Mouse (Mus musculus) liver, adult 2 months (tissue): ENCODE data around the gene Mrpl37. TPM values are rescaled to one million over a fixed set of nuclear protein-coding genes. Genes with fewer than 3 reads are reported as not detected.

ENCODE experiments used
- DNase-seq: peaks from one replicate; pipeline ENCODE4 v3.0.0-alpha.2; 2011; ENCODE audit warnings: low read depth, low spot score; ENCODE audit errors: extremely low read depth
- H3K27ac ChIP-seq: fragments of 200-500 bp; replicated peaks from 2 replicates; pipeline ENCODE4 v1.5.1; 2012; ENCODE audit warnings: low read depth, mild to moderate bottlenecking, control low read depth, inconsistent platforms, low read length; ENCODE audit not compliant: insufficient read depth
- H3K27me3 ChIP-seq: fragments of 200-500 bp; 2 replicates; pipeline ENCODE4 v1.6.1; 2012; ENCODE audit warnings: mild to moderate bottlenecking, moderate library complexity, low read length, inconsistent platforms; ENCODE audit not compliant: control insufficient read depth, insufficient read depth
- H3K36me3 ChIP-seq: fragments of 200-500 bp; 2 replicates; pipeline ENCODE4 v1.6.1; 2012; ENCODE audit warnings: low read length, inconsistent platforms; ENCODE audit not compliant: control insufficient read depth, insufficient read depth
- H3K4me1 ChIP-seq: fragments of 200-500 bp; 2 replicates; pipeline ENCODE4 v1.6.1; 2011; ENCODE audit warnings: low read length; ENCODE audit not compliant: control insufficient read depth, insufficient read depth
- H3K4me3 ChIP-seq: fragments of 200-500 bp; 2 replicates; pipeline ENCODE4 v1.5.1; 2011; ENCODE audit warnings: low read depth, mild to moderate bottlenecking, control low read depth, low read length, moderate library complexity; ENCODE audit not compliant: insufficient read depth
- H3K79me2 ChIP-seq: fragments of 200-500 bp; 2 replicates; pipeline ENCODE4 v1.6.1; 2012; ENCODE audit warnings: inconsistent platforms, mild to moderate bottlenecking, low read length, moderate library complexity; ENCODE audit not compliant: control insufficient read depth, insufficient read depth
- H3K9ac ChIP-seq: fragments of 200-500 bp; 2 replicates; pipeline ENCODE4 v1.6.1; 2012; ENCODE audit warnings: low read depth, mild to moderate bottlenecking, control low read depth, inconsistent platforms, low read length
- CTCF ChIP-seq: fragments of 200-500 bp; IDR thresholded peaks from 2 replicates; pipeline ENCODE4 v1.5.1; 2011; ENCODE audit warnings: low read depth, low read length, control low read depth
- POLR2A ChIP-seq: fragments of 200-500 bp; IDR thresholded peaks from 2 replicates; pipeline ENCODE4 v1.6.1; 2011; ENCODE audit warnings: low read length, control low read depth; ENCODE audit not compliant: insufficient read depth; ENCODE audit errors: extremely low read depth
- WGBS: fragments of 180-500 bp; shearing (Covaris S2); methylation state at CpG from one replicate; pipeline ENCODE4 v1.1.7; 2018; 5-methylcytosine and 5-hydroxymethylcytosine counted together
- polyA plus RNA-seq: library from polyadenylated mRNA; depleted of rRNA; stranded (reverse); fragments of >200 nt; gene quantifications from 2 replicates; pipeline ENCODE4 v1.2.3, GENCODE M21; 2012
- total RNA-seq: library from RNA; depleted of rRNA; stranded (reverse); fragments of >200 nt; gene quantifications from 2 replicates; pipeline ENCODE4 v1.2.3, GENCODE M21; 2014

Gene Mrpl37
- total and polyA plus RNA-seq, 2 experiments: 16.7 to 51.9 TPM

GRCm38 (mm10) chr4:107094484-107095187 is 28.0 kb upstream of the Mrpl37 start:
- Histone ChIP-seq H3K79me2 (no peaks in the 10 kb centered on the region), H3K9ac (no peak overlapping the region), H3K4me1 (no peaks in the 10 kb centered on the region), H3K36me3 (no peaks in the 10 kb centered on the region), H3K27ac (no peak overlapping the region), H3K27me3 (no peaks in the 10 kb centered on the region), H3K4me3 (no peak overlapping the region)
- TF ChIP-seq CTCF: no peak
- TF ChIP-seq POLR2A: no peak
- DNase-seq: no peak
- 83% methylated on average over 16 of the region's 16 CpGs for WGBS

- Histone ChIP-seq H3K4me1 (no peaks in the 10 kb centered on the region), H3K27me3 (no peaks in the 10 kb centered on the region), H3K4me3 (no peak overlapping the region), H3K36me3 (no peaks in the 10 kb centered on the region), H3K27ac (no peak overlapping the region), H3K9ac (no peak overlapping the region), H3K79me2 (no peaks in the 10 kb centered on the region)
- no peak for DNase-seq
- 94% methylated on average over 14 of the region's 14 CpGs for WGBS
- TF ChIP-seq CTCF (no peak), POLR2A (no peak)
Measured at GRCm38 (mm10) chr4:107091696-107092095, 25.0 kb upstream of the Mrpl37 start.

GRCm38 (mm10) chr4:107084858-107085257 is 18.2 kb upstream of the Mrpl37 start:
- Histone ChIP-seq H3K9ac (no peak overlapping the region), H3K4me1 (no peaks in the 10 kb centered on the region), H3K27ac (no peak overlapping the region), H3K79me2 (no peaks in the 10 kb centered on the region), H3K4me3 (no peak overlapping the region), H3K27me3 (no peaks in the 10 kb centered on the region), H3K36me3 (no peaks in the 10 kb centered on the region)
- DNase-seq: no peak
- 86% methylated on average over 6 of the region's 6 CpGs for whole genome bisulfite sequencing
- TF ChIP-seq CTCF (no peak), POLR2A (no peak)

GRCm38 (mm10) chr4:107084343-107084742 is 17.7 kb upstream of the Mrpl37 start:
- DNase-seq: no peak
- Histone ChIP-seq H3K4me1 (no peaks in the 10 kb centered on the region), H3K9ac (no peak overlapping the region), H3K27ac (no peak overlapping the region), H3K27me3 (no peaks in the 10 kb centered on the region), H3K79me2 (no peaks in the 10 kb centered on the region), H3K4me3 (no peak overlapping the region), H3K36me3 (no peaks in the 10 kb centered on the region)
- 75% methylated on average over 1 of the region's 1 CpGs for WGBS
- TF ChIP-seq CTCF (no peak), POLR2A (no peak)

- Histone ChIP-seq H3K4me1 (no peaks in the 10 kb centered on the region), H3K79me2 (no peaks in the 10 kb centered on the region), H3K36me3 (no peaks in the 10 kb centered on the region), H3K27ac (no peak overlapping the region), H3K9ac (no peak overlapping the region), H3K4me3 (no peak overlapping the region), H3K27me3 (no peaks in the 10 kb centered on the region)
- no peak for DNase-seq
- WGBS: 92% methylated on average over 4 of the region's 4 CpGs
- TF ChIP-seq CTCF: no peak
- TF ChIP-seq POLR2A: no peak
Measured at GRCm38 (mm10) chr4:107083126-107083525, 16.5 kb upstream of the Mrpl37 start.

GRCm38 (mm10) chr4:107082185-107082584 is 15.5 kb upstream of the Mrpl37 start:
- TF ChIP-seq POLR2A (no peak), CTCF (no peak)

More at GRCm38 (mm10) chr4:107082185-107082584, 15.5 kb upstream of the Mrpl37 start:
- Histone ChIP-seq H3K9ac (no peak overlapping the region), H3K27ac (no peak overlapping the region), H3K4me1 (no peaks in the 10 kb centered on the region), H3K4me3 (no peak overlapping the region), H3K79me2 (no peaks in the 10 kb centered on the region), H3K27me3 (no peaks in the 10 kb centered on the region), H3K36me3 (no peaks in the 10 kb centered on the region)
- 89% methylated on average over 3 of the region's 3 CpGs for WGBS
- peak; percentile 2 for DNase-seq
